In the genomic region with DNA sequence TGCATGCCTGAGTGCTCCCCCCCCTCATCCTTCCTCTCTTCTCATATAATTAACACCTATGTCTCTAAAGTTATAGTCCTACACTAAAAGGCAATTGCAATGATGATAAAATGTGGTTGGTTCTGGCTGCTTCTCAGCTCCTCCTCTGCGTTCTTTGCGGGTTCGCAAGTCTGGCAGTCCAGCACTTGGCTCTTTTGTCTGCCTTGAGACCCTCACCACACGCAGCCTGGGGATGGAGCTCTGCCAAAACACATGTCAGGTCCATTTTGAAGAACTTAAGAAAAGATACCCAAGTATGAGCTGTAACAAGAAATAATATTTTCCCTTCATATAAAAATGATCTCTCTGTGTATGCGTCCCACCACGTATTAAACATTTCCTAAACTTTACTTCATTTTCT, we compare ENCODE assay signal across 20 mouse cellular contexts.
DNase-seq lines count a peak whose midpoint lies in the region; ATAC-seq and TF ChIP-seq lines count a peak whose summit lies in the region.
"Had no signal": no experiment of that assay in that cellular context is flagged by ENCODE, and none has a peak within 500 bp of the region (broad histone marks: within the 10 kb centered on the region; RNA-seq: fewer than 3 reads in every experiment).

No protein-coding gene starts in this region.

- peak overlapping the region; percentile 54; the same call in 1 of the 2 replicates for H3K4me2 ChIP-seq in heart, embryonic 14.5 days (ENCODE audit: low read length)
- H3K4me2 ChIP-seq in lung, embryonic 14.5 days, result peak overlapping the region; percentile 45; the same call in 1 of the 2 replicates
- no peak overlapping the region for H3K4me2 ChIP-seq in stomach, embryonic 15.5 days
- H3K4me2 ChIP-seq: hindbrain, embryonic 14.5 days; midbrain, embryonic 15.5 days had no signal

- peaks cover 23 to 30% of the 10 kb centered on the region in 2 experiments for H3K4me1 ChIP-seq in heart, embryonic 14.5 days (ENCODE audit: control insufficient read depth in 2 of 2, insufficient read depth in 2 of 2, low read length in 2 of 2)
- H3K4me1 ChIP-seq in lung, embryonic 14.5 days (ENCODE audit: insufficient read depth), result peaks cover 32% of the 10 kb centered on the region
- peaks cover 22% of the 10 kb centered on the region for H3K4me1 ChIP-seq in stomach, embryonic 15.5 days
- H3K4me1 ChIP-seq: neural tube, embryonic 12.5 days had no signal

- no peak overlapping the region for H3K27ac ChIP-seq in heart, embryonic 14.5 days (replicated peaks in 1 of 2; ENCODE audit: control insufficient read depth in 1 of 2, insufficient read depth in 1 of 2, low read depth in 2 of 2, low read length in 2 of 2)
- H3K27ac ChIP-seq in lung, embryonic 14.5 days (ENCODE audit: low read depth), result peak overlapping the region; percentile 91
- H3K27ac ChIP-seq in stomach, embryonic 15.5 days, result peak overlapping the region; percentile 31; the same call in 1 of the 2 replicates
- H3K27ac ChIP-seq: forebrain, embryonic 10.5 days; hindbrain, embryonic 14.5 days; limb, embryonic 15.5 days; liver, embryonic 15.5 days; macrophage; midbrain, embryonic 15.5 days; neural tube, embryonic 12.5 days had no signal

- no peaks in the 10 kb centered on the region for H3K9me3 ChIP-seq in heart, embryonic 14.5 days (ENCODE audit: control insufficient read depth, low read length)
- 0 out of 2 replicates have a peak, but pooled peaks cover under 1% of the 10 kb centered on the region for H3K9me3 ChIP-seq in lung, embryonic 14.5 days (ENCODE audit: low read depth, low read length)
- H3K9me3 ChIP-seq in stomach, embryonic 15.5 days, result no peaks in the 10 kb centered on the region
- H3K9me3 ChIP-seq: forebrain, embryonic 10.5 days; intestine, embryonic 15.5 days; limb, embryonic 15.5 days; liver, embryonic 15.5 days; neural tube, embryonic 12.5 days had no signal

- no peak for ATAC-seq in heart, embryonic 14.5 days (ENCODE audit: insufficient number of reproducible peaks, insufficient read depth, low FRiP score, low read depth)
- ATAC-seq in lung, embryonic 14.5 days (ENCODE audit: insufficient read depth), result no peak
- no peak for ATAC-seq in stomach, embryonic 15.5 days (ENCODE audit: insufficient read depth, low FRiP score, low read depth)
- ATAC-seq: activated CD4-positive, CD25-positive, alpha-beta regulatory T cell, adult 4 months; midbrain, embryonic 15.5 days had no signal

- WGBS in heart, embryonic 14.5 days, result 67% methylated on average over 6 of the region's 6 CpGs
- 37% methylated on average over 6 of the region's 6 CpGs for WGBS in lung, embryonic 14.5 days
- WGBS in stomach, embryonic 15.5 days, result 58% methylated on average over 6 of the region's 6 CpGs

- H3K9ac ChIP-seq in heart, embryonic 14.5 days (ENCODE audit: low read length), result no peak overlapping the region
- no peak overlapping the region for H3K9ac ChIP-seq in lung, embryonic 14.5 days
- no peak overlapping the region for H3K9ac ChIP-seq in stomach, embryonic 15.5 days
- H3K9ac ChIP-seq: hindbrain, embryonic 14.5 days; intestine, embryonic 15.5 days; limb, embryonic 15.5 days; liver, embryonic 15.5 days; midbrain, embryonic 15.5 days; neural tube, embryonic 12.5 days had no signal

- no peaks in the 10 kb centered on the region for H3K36me3 ChIP-seq in heart, embryonic 14.5 days (ENCODE audit: control insufficient read depth, insufficient read depth, low read length)
- no peaks in the 10 kb centered on the region for H3K36me3 ChIP-seq in lung, embryonic 14.5 days (ENCODE audit: insufficient read depth)
- no peaks in the 10 kb centered on the region for H3K36me3 ChIP-seq in stomach, embryonic 15.5 days
- H3K36me3 ChIP-seq: forebrain, embryonic 10.5 days; intestine, embryonic 15.5 days; limb, embryonic 15.5 days; liver, embryonic 15.5 days; midbrain, embryonic 15.5 days; neural tube, embryonic 12.5 days had no signal

- DNase-seq in cerebellum, postnatal 10 days, result peak; percentile 38 to 59
- DNase-seq in cerebellum, adult 11-12 months, result no peak
- DNase-seq in heart, adult 9 months (ENCODE audit: low spot score in 2 of 2), result no peak
- peak; percentile 36 for DNase-seq in lung, embryonic 14.5 days
- no peak for DNase-seq in lung, postnatal 25 days (ENCODE audit: low spot score)
- DNase-seq: cerebellum, adult 8-10 months; gastrocnemius, postnatal 25 days; right cerebral cortex, postnatal 14 days; thymus, postnatal 25 days had no signal

- H3K4me3 ChIP-seq in heart, embryonic 14.5 days (ENCODE audit: control insufficient read depth in 1 of 2, insufficient read depth in 1 of 2, low read depth in 1 of 2, low read length in 2 of 2), result no peak overlapping the region
- no peak overlapping the region for H3K4me3 ChIP-seq in lung, embryonic 14.5 days (ENCODE audit: low read depth, low read length)
- no peak overlapping the region for H3K4me3 ChIP-seq in stomach, embryonic 15.5 days (replicated peaks)
- H3K4me3 ChIP-seq: forebrain, embryonic 10.5 days; intestine, embryonic 15.5 days; limb, embryonic 15.5 days; liver, embryonic 15.5 days; midbrain, embryonic 15.5 days; neural tube, embryonic 12.5 days had no signal

- TF ChIP-seq CTCF in lung, embryonic 14.5 days (IDR thresholded peaks at IDR 0.05; ENCODE audit: low read depth), result no peak

- H3K27me3 ChIP-seq in heart, embryonic 14.5 days (ENCODE audit: control insufficient read depth, insufficient read depth, low read length), result no peaks in the 10 kb centered on the region
- no peaks in the 10 kb centered on the region for H3K27me3 ChIP-seq in lung, embryonic 14.5 days (ENCODE audit: insufficient read depth, low read length)
- H3K27me3 ChIP-seq in stomach, embryonic 15.5 days (replicated peaks), result no peaks in the 10 kb centered on the region
- H3K27me3 ChIP-seq: intestine, embryonic 15.5 days; liver, embryonic 15.5 days; midbrain, embryonic 15.5 days; neural tube, embryonic 12.5 days had no signal

Comparison
In these comparisons a context has a peak if more than half of its experiments do, and no peak if none do; other contexts are left out.
1. DNase-seq: peak in cerebellum, postnatal 10 days (2 of 2) and lung, embryonic 14.5 days (single experiment); none in cerebellum, adult 11-12 months (single experiment), heart, adult 9 months (0 of 2) and lung, postnatal 25 days (single experiment).
2. H3K27ac ChIP-seq: peak in lung, embryonic 14.5 days (single experiment) and stomach, embryonic 15.5 days (single experiment); none in heart, embryonic 14.5 days (0 of 2).